Mouse (Mus musculus) CH12.LX (cell line): ENCODE data around the gene Cacnb3. TPM values are rescaled to one million over a fixed set of nuclear protein-coding genes. Genes with fewer than 3 reads are reported as not detected.
A peak's percentile ranks its signal among the peaks of the same experiment; 100 is the strongest.

ENCODE experiments used
- DNase-seq: peaks from one replicate; pipeline ENCODE4 v3.0.0-alpha.2; 2013; ENCODE audit errors: extremely low read depth
- H3K27ac ChIP-seq: 2 replicates; pipeline ENCODE4 v1.5.1; 2012; ENCODE audit warnings: low read depth, mild to moderate bottlenecking, control low read depth, moderate library complexity; ENCODE audit not compliant: insufficient read depth
- H3K27me3 ChIP-seq: replicated peaks from 2 replicates; pipeline ENCODE3; 2012; ENCODE audit warnings: inconsistent platforms
- H3K36me3 ChIP-seq, 2 experiments: replicated peaks in 1 of 2; 2 replicates each; pipeline versions ENCODE3 to v1.6.1; 2012; ENCODE audit warnings: inconsistent platforms in 1 of 2, low read length in 1 of 2, mild to moderate bottlenecking in 1 of 2, mixed read lengths in 1 of 2, moderate library complexity in 1 of 2; ENCODE audit not compliant: control insufficient read depth in 1 of 2, insufficient read depth in 1 of 2
- H3K4me1 ChIP-seq, 2 experiments: 2 replicates each; pipeline ENCODE4 v1.6.1; 2012; ENCODE audit warnings: inconsistent platforms in 1 of 2, moderate library complexity in 1 of 2; ENCODE audit not compliant: insufficient read depth in 2 of 2, control insufficient read depth in 1 of 2
- H3K4me2 ChIP-seq: 2 replicates; pipeline ENCODE4 v1.6.1; 2012; ENCODE audit warnings: low read depth, mild to moderate bottlenecking, control low read depth; ENCODE audit not compliant: poor library complexity, insufficient read depth, severe bottlenecking
- H3K4me3 ChIP-seq, 3 experiments: fragments of 150-350 bp in 1 of 3; sonication (generic) in 1 of 3; replicated peaks in 1 of 3; 2 replicates each; pipeline versions ENCODE3 to v1.5.1; 2011 to 2012; ENCODE audit warnings: low read depth in 2 of 3, low read length in 2 of 3, mild to moderate bottlenecking in 2 of 3, moderate library complexity in 2 of 3, control low read depth in 1 of 3, improper control_type of control experiment in 1 of 3, inconsistent platforms in 1 of 3, mixed read lengths in 1 of 3; ENCODE audit not compliant: poor library complexity in 1 of 3
- H3K79me2 ChIP-seq: replicated peaks from 2 replicates; pipeline ENCODE4 v1.6.1; 2012; ENCODE audit warnings: mild to moderate bottlenecking, moderate library complexity; ENCODE audit not compliant: control insufficient read depth, poor library complexity, insufficient read depth, severe bottlenecking; ENCODE audit errors: extremely low read depth
- H3K9ac ChIP-seq: 2 replicates; pipeline ENCODE4 v1.6.1; 2012; ENCODE audit warnings: low read depth, mild to moderate bottlenecking, control low read depth, moderate library complexity; ENCODE audit not compliant: insufficient read depth
- H3K9me3 ChIP-seq: replicated peaks from 2 replicates; pipeline ENCODE3; 2012; ENCODE audit warnings: low read length, inconsistent platforms, mixed read lengths
- BHLHE40 ChIP-seq: IDR thresholded peaks from 2 replicates; pipeline ENCODE4 v1.6.1; 2011; ENCODE audit warnings: mild to moderate bottlenecking, low read depth, low read length, improper control_type of control experiment
- CHD1 ChIP-seq: IDR thresholded peaks from 2 replicates; pipeline ENCODE4 v1.6.1; 2012; ENCODE audit warnings: low read depth, low read length, improper control_type of control experiment, inconsistent platforms
- CHD2 ChIP-seq: IDR thresholded peaks from 2 replicates; pipeline ENCODE4 v1.6.1; 2011; ENCODE audit warnings: low read length, improper control_type of control experiment
- ELF1 ChIP-seq: IDR thresholded peaks from 2 replicates; pipeline ENCODE4 v1.6.1; 2014; ENCODE audit warnings: low read depth, mild to moderate bottlenecking, inconsistent platforms, low read length, improper control_type of control experiment
- ETS1 ChIP-seq: conservative IDR thresholded peaks from 2 replicates; pipeline ENCODE4 v1.6.1; 2012; ENCODE audit warnings: low read depth, mild to moderate bottlenecking, inconsistent platforms, low read length, improper control_type of control experiment, moderate library complexity
- GABPA ChIP-seq: IDR thresholded peaks from 2 replicates; pipeline ENCODE4 v1.6.1; 2012; ENCODE audit warnings: low read depth, low read length, improper control_type of control experiment, inconsistent platforms; ENCODE audit not compliant: insufficient replicate concordance
- HCFC1 ChIP-seq: IDR thresholded peaks from 2 replicates; pipeline ENCODE4 v1.6.1; 2012; ENCODE audit warnings: low read depth, mild to moderate bottlenecking, inconsistent platforms, low read length, improper control_type of control experiment
- IRF4 ChIP-seq: IDR thresholded peaks from 2 replicates; pipeline ENCODE4 v1.6.1; 2014; ENCODE audit warnings: low read depth, mild to moderate bottlenecking, inconsistent platforms, low read length, improper control_type of control experiment
- JUND ChIP-seq: conservative IDR thresholded peaks from 2 replicates; pipeline ENCODE4 v1.6.1; 2011; ENCODE audit warnings: low read depth, low read length, improper control_type of control experiment
- KAT2A ChIP-seq: IDR thresholded peaks from 2 replicates; pipeline ENCODE4 v1.6.1; 2012; ENCODE audit warnings: low read length, improper control_type of control experiment, inconsistent platforms; ENCODE audit not compliant: insufficient replicate concordance
- MAFK ChIP-seq: IDR thresholded peaks from 2 replicates; pipeline ENCODE4 v1.6.1; 2011; ENCODE audit warnings: low read length, improper control_type of control experiment; ENCODE audit not compliant: insufficient replicate concordance
- MYC ChIP-seq: IDR thresholded peaks from 2 replicates; pipeline ENCODE4 v1.6.1; 2011; ENCODE audit warnings: low read depth, mild to moderate bottlenecking, improper control_type of control experiment, low read length
- PAX5 ChIP-seq: IDR thresholded peaks from 2 replicates; pipeline ENCODE4 v1.6.1; 2012; ENCODE audit warnings: low read length, inconsistent platforms, mixed read lengths
- POLR2AphosphoS2 ChIP-seq: IDR thresholded peaks from 2 replicates; pipeline ENCODE4 v1.6.1; 2011; ENCODE audit warnings: low read depth, low read length, improper control_type of control experiment
- RAD21 ChIP-seq: IDR thresholded peaks from 2 replicates; pipeline ENCODE4 v1.6.1; 2011; ENCODE audit warnings: low read depth, mild to moderate bottlenecking, low read length, improper control_type of control experiment, moderate library complexity
- RCOR1 ChIP-seq: conservative IDR thresholded peaks from 2 replicates; pipeline ENCODE4 v1.6.1; 2012; ENCODE audit warnings: low read depth, mild to moderate bottlenecking, inconsistent platforms, low read length, improper control_type of control experiment
- SMC3 ChIP-seq: IDR thresholded peaks from 2 replicates; pipeline ENCODE4 v1.6.1; 2011; ENCODE audit warnings: low read depth, low read length, improper control_type of control experiment
- TBP ChIP-seq: conservative IDR thresholded peaks from 2 replicates; pipeline ENCODE4 v1.6.1; 2011; ENCODE audit warnings: low read depth, low read length, improper control_type of control experiment
- TCF12 ChIP-seq: IDR thresholded peaks from 2 replicates; pipeline ENCODE4 v1.6.1; 2014; ENCODE audit warnings: low read depth, mild to moderate bottlenecking, inconsistent platforms, low read length, improper control_type of control experiment
- USF1 ChIP-seq: IDR thresholded peaks from 2 replicates; pipeline ENCODE4 v1.6.1; 2014; ENCODE audit warnings: low read depth, mild to moderate bottlenecking, inconsistent platforms, low read length, improper control_type of control experiment
- USF2 ChIP-seq: conservative IDR thresholded peaks from 2 replicates; pipeline ENCODE4 v1.6.1; 2011; ENCODE audit warnings: low read depth, low read length, improper control_type of control experiment
- ZC3H11A ChIP-seq: IDR thresholded peaks from 2 replicates; pipeline ENCODE4 v1.6.1; 2012; ENCODE audit warnings: low read depth, mild to moderate bottlenecking, inconsistent platforms, low read length, improper control_type of control experiment
- ZKSCAN1 ChIP-seq: IDR thresholded peaks from 2 replicates; pipeline ENCODE4 v1.6.1; 2012; ENCODE audit warnings: low read depth, inconsistent platforms, low read length, improper control_type of control experiment, borderline replicate concordance
- ZNF384 ChIP-seq: IDR thresholded peaks from 2 replicates; pipeline ENCODE4 v1.6.1; 2012; ENCODE audit warnings: low read depth, low read length, improper control_type of control experiment, inconsistent platforms
- dilution Hi-C: fragments of 300-500 bp; cut with MboI; formaldehyde crosslinking; loops from 2 replicates; pipeline ENCODE4 v1.14.3; 2020; ENCODE audit warnings: low sequenced_read_pairs; ENCODE audit not compliant: extremely low pct_unique_long_range_greater_than_20kb, extremely low pct_ligation_motif_present
- in situ Hi-C: fragments of 300-500 bp; cut with MboI; formaldehyde crosslinking; loops from 3 replicates; pipeline ENCODE4 v1.14.3; 2019; ENCODE audit warnings: low sequenced_read_pairs, low pct_ligation_motif_present, low pct_unique_long_range_greater_than_20kb, mixed read lengths
- polyA plus RNA-seq: library from polyadenylated mRNA; unstranded; fragments of >175 nt; gene quantifications from 2 replicates; pipeline ENCODE4 v1.2.1, GENCODE M21; 2012; ENCODE audit warnings: low read depth; ENCODE audit not compliant: insufficient read length
- total RNA-seq, 2 experiments: library from RNA; depleted of rRNA; stranded (reverse); fragments of 300-350 nt in 1 of 2; fragments of >200 nt in 1 of 2; gene quantifications; 2 replicates each; pipeline ENCODE4 v1.2.3; 2012 to 2014

The Cacnb3 gene
- total and polyA plus RNA-seq, 3 experiments = 2.5 to 7.0 (median 4.3) TPM

GRCm38 (mm10) chr15:98681633-98682032 lies 51.0 kb downstream of the Cacnb3 start:
- peaks cover 17% of the 10 kb centered on the region for H3K27me3 ChIP-seq
- H3K27ac ChIP-seq = no peak overlapping the region
- no peaks in the 10 kb centered on the region for H3K36me3 ChIP-seq
- dilution Hi-C loops (no loop called here), in situ Hi-C loops (no loop called here)
- no peak overlapping the region for H3K4me3 ChIP-seq
- TF ChIP-seq SMC3 (no peak), CHD1 (no peak), MYC (no peak), RAD21 (no peak), PAX5 (no peak), ZKSCAN1 (no peak), HCFC1 (no peak), CHD2 (no peak), JUND (no peak), USF2 (no peak), IRF4 (no peak), TBP (no peak), KAT2A (no peak), ZNF384 (no peak), GABPA (no peak), USF1 (no peak), TCF12 (no peak)
- no peaks in the 10 kb centered on the region for H3K79me2 ChIP-seq
- peaks cover 12 to 40% of the 10 kb centered on the region in 2 experiments for H3K4me1 ChIP-seq
- H3K9ac ChIP-seq = no peak overlapping the region
- H3K4me2 ChIP-seq = no peak overlapping the region
- no peak for DNase-seq
- peaks cover 2% of the 10 kb centered on the region for H3K9me3 ChIP-seq

- dilution Hi-C loops = no loop called here
- H3K27ac ChIP-seq = no peak overlapping the region
- H3K4me2 ChIP-seq = no peak overlapping the region; the same call in 1 of the 2 replicates
- no peaks in the 10 kb centered on the region for H3K79me2 ChIP-seq
- H3K9ac ChIP-seq = no peak overlapping the region
- DNase-seq = no peak
- no peaks in the 10 kb centered on the region for H3K36me3 ChIP-seq
- peaks cover 2% of the 10 kb centered on the region for H3K9me3 ChIP-seq
- peaks cover 17% of the 10 kb centered on the region for H3K27me3 ChIP-seq
- peaks cover 9 to 32% of the 10 kb centered on the region in 2 experiments for H3K4me1 ChIP-seq
- no peak overlapping the region for H3K4me3 ChIP-seq
- TF ChIP-seq MAFK = peak; percentile 97
- no peak for TF ChIP-seq RCOR1
- TF ChIP-seq BHLHE40 = no peak
- TF ChIP-seq GABPA = no peak
- no peak for TF ChIP-seq ZC3H11A
- no peak for TF ChIP-seq POLR2AphosphoS2
- TF ChIP-seq ELF1 = no peak
- peak; percentile 17; the same call in 1 of the 2 replicates for TF ChIP-seq ETS1
- no peak for TF ChIP-seq KAT2A
- TF ChIP-seq IRF4 = no peak
- in situ Hi-C loops = no loop called here
Measured at GRCm38 (mm10) chr15:98683177-98683576, 52.5 kb downstream of the Cacnb3 start.
